Mouse (Mus musculus): Measurements from ENCODE around the gene Mecom.

Gene Mecom

GRCm38 (mm10) chr3:30148378-30149079 lies 399.3 kb downstream of the Mecom start:
- no peak for DNase-seq (ENCODE audit: low read depth)

DNA sequence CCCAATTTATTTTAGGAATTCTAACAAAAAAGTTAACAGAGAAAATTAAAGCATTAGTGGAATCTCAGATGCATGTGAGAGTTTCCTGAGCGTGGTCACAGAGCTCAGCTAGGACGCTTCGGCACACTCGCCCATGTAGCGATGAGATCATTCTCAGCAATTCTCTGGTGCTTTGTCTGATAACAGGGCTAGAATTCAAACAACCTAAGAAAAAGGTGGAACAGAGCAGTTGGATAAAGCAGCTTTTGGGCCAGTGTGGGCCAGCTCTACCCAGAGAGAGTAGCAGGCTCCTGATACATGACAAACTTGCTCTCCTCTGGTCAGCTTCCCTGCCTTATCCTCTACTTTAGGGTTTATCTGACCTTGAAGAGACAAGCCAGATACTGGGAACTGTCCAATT lies 402.8 kb downstream of the Mecom start:
- no peak for DNase-seq (ENCODE audit: low read depth)

- DNase-seq (ENCODE audit: low read depth): no peak
Measured at GRCm38 (mm10) chr3:30143961-30144411, 403.8 kb downstream of the Mecom start.

GRCm38 (mm10) chr3:30143440-30143839 lies 404.4 kb downstream of the Mecom start:
- no peak for DNase-seq (ENCODE audit: low read depth)

GRCm38 (mm10) chr3:30140349-30140748 lies 407.5 kb downstream of the Mecom start:
- no peak for DNase-seq (ENCODE audit: low read depth)

- no peak for DNase-seq (ENCODE audit: low read depth)
Measured at GRCm38 (mm10) chr3:30139678-30140077, 408.1 kb downstream of the Mecom start.

- DNase-seq (ENCODE audit: low read depth): no peak
Measured at GRCm38 (mm10) chr3:30138588-30138987, 409.2 kb downstream of the Mecom start.

DNA sequence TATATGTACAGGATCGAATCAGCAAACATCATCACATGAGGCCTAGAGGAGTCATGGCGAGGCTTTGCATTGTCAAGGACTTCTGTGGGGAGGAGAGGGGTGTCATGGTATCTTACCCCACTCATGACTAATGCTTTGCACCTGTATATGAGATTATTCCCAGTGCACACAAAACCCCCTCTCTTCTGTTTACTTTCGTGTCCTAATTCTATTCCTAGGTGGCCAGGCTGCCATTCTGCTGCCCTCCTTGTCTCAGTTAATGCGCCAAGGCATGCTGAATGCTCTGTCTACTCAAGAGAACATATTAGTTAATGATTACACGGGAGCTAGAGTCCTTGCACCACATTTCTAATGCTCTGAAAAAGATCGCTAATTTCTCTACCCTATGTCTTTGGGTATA lies 412.0 kb downstream of the Mecom start:
- no peak for DNase-seq (ENCODE audit: low read depth)

- DNase-seq (ENCODE audit: low read depth): no peak
Measured at GRCm38 (mm10) chr3:30135119-30135518, 412.7 kb downstream of the Mecom start.

DNA sequence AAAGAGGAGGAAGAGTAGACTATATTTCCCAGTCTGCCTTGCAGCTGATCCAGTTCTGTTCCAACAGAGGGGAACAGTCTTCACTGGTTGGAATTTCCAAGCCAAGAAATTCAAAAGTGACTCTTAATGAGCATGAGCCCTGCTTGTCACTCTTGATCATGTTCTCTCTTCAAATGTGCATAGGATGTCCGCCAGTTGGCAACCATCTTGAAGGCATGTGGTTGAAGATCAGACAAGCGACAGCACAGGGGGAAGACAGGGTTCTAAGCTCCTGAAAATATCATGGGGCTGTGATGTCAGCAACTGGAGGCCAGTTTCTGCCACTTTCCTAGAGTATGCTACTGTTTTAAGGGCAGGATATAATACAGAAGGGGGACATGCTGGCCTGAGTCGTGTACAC lies 414.8 kb downstream of the Mecom start:
- DNase-seq (ENCODE audit: low read depth): no peak

- no peak for DNase-seq (ENCODE audit: low read depth)
Measured at GRCm38 (mm10) chr3:30132370-30132769, 415.4 kb downstream of the Mecom start.

GRCm38 (mm10) chr3:30130495-30130894 lies 417.3 kb downstream of the Mecom start:
- DNase-seq (ENCODE audit: low read depth): peak; percentile 63

DNA sequence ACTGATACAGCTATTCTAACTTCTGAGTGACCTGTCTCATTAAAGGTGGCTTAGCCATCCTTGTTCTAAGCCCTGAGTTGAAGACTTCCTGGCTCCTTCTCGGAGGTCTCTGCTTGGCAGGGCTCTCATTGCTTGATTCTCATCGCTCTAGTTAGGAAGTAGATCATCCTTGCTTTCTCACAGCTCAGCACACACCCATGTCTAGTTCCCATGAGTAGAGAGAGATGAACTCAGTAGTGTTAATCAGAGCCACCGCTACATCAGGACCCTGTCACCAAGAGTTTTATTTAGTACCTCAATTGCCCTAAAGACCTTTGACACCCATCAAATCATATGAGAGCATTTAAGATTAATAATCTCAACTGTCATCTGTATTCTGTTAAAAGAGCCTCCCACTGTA lies 425.2 kb downstream of the Mecom start:
- no peak for DNase-seq (ENCODE audit: low read depth)

DNA sequence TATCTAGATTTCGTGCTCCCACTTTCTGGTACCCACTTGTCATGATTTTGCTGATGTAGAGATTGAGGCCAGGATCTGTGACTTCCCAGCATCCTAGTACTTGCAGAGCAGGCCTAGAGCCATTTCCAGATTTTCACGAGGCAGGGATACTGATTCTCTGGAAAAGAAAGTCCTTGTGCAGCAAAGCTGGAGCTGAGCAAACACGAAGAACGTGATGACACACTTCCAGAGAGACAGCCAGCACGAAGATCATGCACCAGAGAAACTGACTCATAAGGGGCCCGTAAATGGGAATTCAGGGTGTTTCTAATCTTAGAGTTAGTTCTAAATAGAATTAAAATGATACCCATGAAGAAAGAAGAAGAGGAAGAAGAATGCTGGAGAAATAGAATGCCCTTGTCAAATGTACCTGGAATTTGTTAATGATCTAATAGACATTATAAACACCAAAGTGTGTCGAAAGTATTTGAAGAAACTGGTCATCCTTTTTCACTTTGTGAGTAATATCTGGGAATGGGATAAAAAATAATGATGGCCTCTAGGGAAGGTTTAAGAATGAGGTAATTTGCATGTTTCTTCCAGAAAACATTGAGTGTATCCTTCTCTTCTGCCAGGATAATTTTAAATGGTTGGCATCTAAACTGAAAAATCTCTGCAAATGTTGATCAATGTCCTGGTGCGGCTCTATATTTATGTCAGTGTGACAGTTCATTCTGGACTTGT lies 426.9 kb downstream of the Mecom start:
- peak; percentile 83 for DNase-seq (ENCODE audit: low read depth)

- DNase-seq (ENCODE audit: low read depth): no peak
Measured at GRCm38 (mm10) chr3:30118594-30119297, 429.1 kb downstream of the Mecom start.

- no peak for DNase-seq (ENCODE audit: low read depth)
Measured at GRCm38 (mm10) chr3:30113249-30113770, 434.5 kb downstream of the Mecom start.

GRCm38 (mm10) chr3:30107945-30108670 lies 439.7 kb downstream of the Mecom start:
- DNase-seq (ENCODE audit: low read depth): no peak

DNA sequence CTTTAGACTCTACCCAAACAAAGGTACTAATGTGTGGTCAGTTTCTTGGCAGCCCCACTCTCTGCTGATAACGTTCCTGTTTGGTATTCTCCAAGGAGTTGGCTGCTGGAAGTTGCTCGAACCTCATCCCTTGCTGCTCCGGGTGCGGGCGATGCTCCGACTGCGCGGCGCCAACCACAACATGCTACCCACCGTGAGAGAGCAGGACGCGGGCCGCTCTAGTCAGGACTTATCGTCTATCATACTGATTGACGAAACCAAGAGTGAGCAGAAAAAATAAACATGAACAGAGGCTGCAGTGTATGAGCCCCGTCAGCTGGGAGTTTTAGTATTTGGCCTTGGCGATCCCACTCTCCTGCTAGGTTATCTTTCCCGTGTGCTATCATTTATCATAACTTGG lies 441.3 kb downstream of the Mecom start:
- DNase-seq (ENCODE audit: low read depth): peak; percentile 65

GRCm38 (mm10) chr3:30105859-30106258 lies 441.9 kb downstream of the Mecom start:
- DNase-seq (ENCODE audit: low read depth): peak; percentile 42

GRCm38 (mm10) chr3:30105194-30105823 lies 442.5 kb downstream of the Mecom start:
- DNase-seq (ENCODE audit: low read depth): peak; percentile 87

DNA sequence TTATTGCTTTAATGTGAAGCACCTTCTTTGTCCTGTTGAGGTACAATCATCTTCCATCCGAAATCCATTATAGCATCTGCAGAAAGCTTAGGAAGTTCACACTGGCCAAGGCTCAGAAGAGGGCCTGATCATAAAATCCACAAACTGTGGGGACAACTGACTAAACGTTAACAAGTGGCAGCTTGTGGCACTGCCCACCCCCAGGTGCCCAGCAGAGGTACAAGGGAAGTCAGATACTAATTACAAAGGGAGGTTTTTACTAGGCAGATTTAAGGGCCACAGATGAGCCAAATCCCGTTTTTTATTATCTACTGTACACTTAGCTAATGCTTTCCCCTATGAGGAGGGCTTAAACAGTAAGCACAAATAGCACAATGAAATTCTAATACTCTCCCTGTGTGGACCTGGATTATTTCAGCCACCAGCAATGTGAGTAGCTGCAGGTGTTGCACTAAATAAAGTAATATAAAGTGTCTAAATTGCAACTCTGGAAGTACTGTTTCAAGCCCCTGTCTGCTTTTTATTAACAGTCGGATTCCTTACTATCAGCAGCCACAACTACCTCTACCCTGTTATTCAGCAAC lies 443.2 kb downstream of the Mecom start:
- no peak for DNase-seq (ENCODE audit: low read depth)

Measured in NIH3T3 (cell line).